Mouse (Mus musculus): ENCODE measurements at regions not wholly inside any gene's neighbourhood (a gene's known extent, or its start where the extent isn't known, plus 50 kb on each side); places are given as distances from the start of the nearest gene placed in this dataset.
"Not testable (repeated sequence)": the region's sequence is repeated elsewhere in the genome, so short reads cannot be mapped to it uniquely, and the experiment has no call there.

DNA sequence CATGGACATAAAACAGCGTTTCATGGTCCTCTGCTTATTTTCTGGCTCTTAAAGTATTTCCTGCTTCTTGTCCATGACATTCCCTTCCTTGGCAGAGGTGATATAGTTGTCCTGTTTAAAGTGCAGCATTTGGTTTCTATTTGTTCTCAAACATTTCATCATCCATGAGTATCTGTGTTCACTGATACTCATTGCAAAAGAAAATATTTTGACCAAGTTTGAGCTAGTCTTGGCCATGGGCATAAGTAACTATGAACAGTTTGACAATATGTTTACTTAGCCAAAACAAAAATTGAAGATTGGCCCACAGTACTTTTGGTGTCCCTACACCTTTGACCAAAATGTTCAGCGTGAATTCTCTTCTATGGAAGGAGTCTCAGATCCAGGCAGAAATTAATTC lies 58.7 kb upstream of the 2310057J18Rik start:
- not testable (repeated sequence) for DNase-seq

DNA sequence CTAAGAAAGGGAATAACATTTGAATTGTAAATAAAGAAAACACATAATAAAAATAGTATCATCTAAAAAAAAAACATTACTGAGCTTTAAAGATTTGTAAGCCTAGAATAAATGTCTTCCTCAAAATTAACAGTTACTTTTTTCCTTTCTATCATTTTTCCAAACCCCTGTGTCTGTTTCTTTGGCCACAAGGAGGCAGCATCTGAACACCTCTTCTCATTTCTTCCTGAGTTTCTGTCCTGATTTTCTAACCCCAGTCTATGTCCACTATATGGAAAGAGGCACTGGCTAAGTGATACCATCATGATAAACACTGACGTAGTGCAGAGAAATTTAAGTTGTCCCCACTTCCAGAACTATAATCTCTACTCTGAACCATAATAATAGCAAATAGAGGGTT lies 55.8 kb upstream of the Soga3 start:
- peak; percentile 3 to 5 for DNase-seq

Data from layer of hippocampus, postnatal 36 days (tissue).